Mouse (Mus musculus): ENCODE measurements around the gene Fam193a. TPM values are rescaled to one million over a fixed set of nuclear protein-coding genes. Genes with fewer than 3 reads are reported as not detected.

The Fam193a gene
- polyA plus RNA-seq, 1 experiment from 2014 or later: 25.3 TPM

GRCm38 (mm10) chr5:34533066-34533465 is 163.3 kb downstream of the Fam193a start:
- Histone ChIP-seq H3K9ac (replicated peaks; ENCODE audit: low read depth, low read length) (no peak overlapping the region), H3K4me1 (ENCODE audit: control insufficient read depth, insufficient read depth, low read length) (no peaks in the 10 kb centered on the region), H3K9me3 (ENCODE audit: control insufficient read depth, low read depth, low read length) (no peaks in the 10 kb centered on the region), H3K4me3 (ENCODE audit: low read depth, low read length) (no peak overlapping the region), H3K4me2 (replicated peaks; ENCODE audit: low read depth, low read length) (no peak overlapping the region), H3K36me3 (ENCODE audit: control insufficient read depth, insufficient read depth, low read length) (no peaks in the 10 kb centered on the region), H3K27ac (ENCODE audit: low read length) (no peak overlapping the region), H3K27me3 (ENCODE audit: control insufficient read depth, insufficient read depth, low read length) (no peaks in the 10 kb centered on the region)
- no peak for ATAC-seq (ENCODE audit: insufficient number of reproducible peaks, insufficient read depth, low FRiP score, low read depth)
- WGBS: 68% methylated on average over 5 of the region's 5 CpGs

GRCm38 (mm10) chr5:34533820-34534219 is 164.1 kb downstream of the Fam193a start:
- Histone ChIP-seq H3K9ac (replicated peaks; ENCODE audit: low read depth, low read length) (no peak overlapping the region), H3K4me2 (replicated peaks; ENCODE audit: low read depth, low read length) (no peak overlapping the region), H3K9me3 (ENCODE audit: control insufficient read depth, low read depth, low read length) (no peaks in the 10 kb centered on the region), H3K27me3 (ENCODE audit: control insufficient read depth, insufficient read depth, low read length) (no peaks in the 10 kb centered on the region), H3K27ac (ENCODE audit: low read length) (no peak overlapping the region), H3K4me1 (ENCODE audit: control insufficient read depth, insufficient read depth, low read length) (no peaks in the 10 kb centered on the region), H3K36me3 (ENCODE audit: control insufficient read depth, insufficient read depth, low read length) (no peaks in the 10 kb centered on the region), H3K4me3 (ENCODE audit: low read depth, low read length) (no peak overlapping the region)
- 61% methylated on average over 3 of the region's 3 CpGs for whole genome bisulfite sequencing
- ATAC-seq (ENCODE audit: insufficient number of reproducible peaks, insufficient read depth, low FRiP score, low read depth): no peak

GRCm38 (mm10) chr5:34534776-34535581 is 165.2 kb downstream of the Fam193a start:
- WGBS: 76% methylated on average over 5 of the region's 5 CpGs
- no peak overlapping the region for H3K9ac ChIP-seq (replicated peaks; ENCODE audit: low read depth, low read length)
- no peak overlapping the region for H3K27ac ChIP-seq (ENCODE audit: low read length)
- H3K9me3 ChIP-seq (ENCODE audit: control insufficient read depth, low read depth, low read length): no peaks in the 10 kb centered on the region
- no peak overlapping the region for H3K4me3 ChIP-seq (ENCODE audit: low read depth, low read length)
- H3K27me3 ChIP-seq (ENCODE audit: control insufficient read depth, insufficient read depth, low read length): no peaks in the 10 kb centered on the region
- H3K4me2 ChIP-seq (replicated peaks; ENCODE audit: low read depth, low read length): no peak overlapping the region
- ATAC-seq (ENCODE audit: insufficient number of reproducible peaks, insufficient read depth, low FRiP score, low read depth): no peak
- H3K4me1 ChIP-seq (ENCODE audit: control insufficient read depth, insufficient read depth, low read length): no peaks in the 10 kb centered on the region
- no peaks in the 10 kb centered on the region for H3K36me3 ChIP-seq (ENCODE audit: control insufficient read depth, insufficient read depth, low read length)

DNA sequence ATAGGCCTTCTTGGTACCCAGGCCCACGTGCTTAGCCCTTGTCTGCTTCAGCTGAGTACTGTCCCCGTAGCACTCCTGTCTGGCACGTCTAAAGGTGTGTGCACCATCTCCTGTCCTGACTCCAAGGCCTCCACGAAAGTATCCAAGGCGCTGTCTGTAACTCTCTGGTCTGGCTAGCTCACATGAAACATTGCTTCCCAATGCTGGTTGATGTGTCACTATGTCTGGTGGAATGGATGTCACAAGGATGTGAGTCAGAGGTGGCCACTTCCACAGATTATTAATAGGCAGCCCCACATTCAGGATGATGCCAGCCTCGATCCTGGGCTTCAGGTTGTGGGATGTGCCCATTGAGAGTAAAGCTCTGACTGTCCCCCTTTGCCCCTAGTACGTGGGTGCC is 166.1 kb downstream of the Fam193a start:
- Histone ChIP-seq H3K27me3 (ENCODE audit: control insufficient read depth, insufficient read depth, low read length) (no peaks in the 10 kb centered on the region), H3K4me3 (ENCODE audit: low read depth, low read length) (no peak overlapping the region), H3K36me3 (ENCODE audit: control insufficient read depth, insufficient read depth, low read length) (no peaks in the 10 kb centered on the region), H3K27ac (ENCODE audit: low read length) (no peak overlapping the region), H3K9ac (replicated peaks; ENCODE audit: low read depth, low read length) (no peak overlapping the region), H3K9me3 (ENCODE audit: control insufficient read depth, low read depth, low read length) (no peaks in the 10 kb centered on the region), H3K4me1 (ENCODE audit: control insufficient read depth, insufficient read depth, low read length) (no peaks in the 10 kb centered on the region), H3K4me2 (replicated peaks; ENCODE audit: low read depth, low read length) (no peak overlapping the region)
- ATAC-seq (ENCODE audit: insufficient number of reproducible peaks, insufficient read depth, low FRiP score, low read depth): no peak
- 85% methylated on average over 7 of the region's 7 CpGs for WGBS

Other genes starting within 250 kb of the Fam193a start
- gene Poln, start 200.5 kb upstream of the Fam193a start, polyA plus RNA-seq (2014; fragmentation: Nextera tagmentation; extraction: Ambion mirVana): 0.87 and 1.1 TPM in 2 replicates
- gene Haus3, start 200.4 kb upstream of the Fam193a start, polyA plus RNA-seq (2014; fragmentation: Nextera tagmentation; extraction: Ambion mirVana): 29.8 and 33.1 TPM in 2 replicates
- 51.4 and 58.6 TPM in 2 replicates for gene Mxd4, start 182.2 kb upstream of the Fam193a start, polyA plus RNA-seq (2014; fragmentation: Nextera tagmentation; extraction: Ambion mirVana)
- 0.62 and 0.73 TPM in 2 replicates for gene Zfyve28, start 81.5 kb upstream of the Fam193a start, polyA plus RNA-seq (2014; fragmentation: Nextera tagmentation; extraction: Ambion mirVana)
- gene Cfap99, start 81.3 kb upstream of the Fam193a start, polyA plus RNA-seq (2014; fragmentation: Nextera tagmentation; extraction: Ambion mirVana): not detected in 2 replicates
- gene Rnf4, start 33.6 kb upstream of the Fam193a start, polyA plus RNA-seq (2014; fragmentation: Nextera tagmentation; extraction: Ambion mirVana): 183 and 188 TPM in 2 replicates
- 21.2 and 23.8 TPM in 2 replicates for gene Tnip2, start 144.1 kb downstream of the Fam193a start, polyA plus RNA-seq (2014; fragmentation: Nextera tagmentation; extraction: Ambion mirVana)
- gene Sh3bp2, start 155.9 kb downstream of the Fam193a start, polyA plus RNA-seq (2014; fragmentation: Nextera tagmentation; extraction: Ambion mirVana): 8.5 and 9.4 TPM in 2 replicates
- gene Add1, start 203.7 kb downstream of the Fam193a start, polyA plus RNA-seq (2014; fragmentation: Nextera tagmentation; extraction: Ambion mirVana): 193 and 196 TPM in 2 replicates

Measured in stomach, embryonic 14.5 days (tissue).